Mouse (Mus musculus): ENCODE results near the gene Hist2h3b. TPM values are rescaled to one million over a fixed set of nuclear protein-coding genes. Genes with fewer than 3 reads are reported as not detected.

Hist2h3b gene
- total and polyA plus RNA-seq, 3 experiments = 12.1 to 1,421 (median 39.4) TPM

GRCm38 (mm10) chr3:96220765-96221639, 47.5 kb upstream of the Hist2h3b start, which contains the start of the genes Hist2h2ac and Hist2h2be:
Gene Hist2h2ac (minus strand): TSS chr3:96220880.
Gene Hist2h2be (plus strand): TSS chr3:96221119.
- in situ Hi-C loops (cut with MboI; ENCODE audit: low pct_ligation_motif_present, low pct_unique_long_range_greater_than_20kb, low sequenced_read_pairs) (loop anchor here (10.0 kb wide), 2 partner anchors 256 to 566 kb away; partner anchors contain the start of gene Mcl1), dilution Hi-C loops (cut with MboI; ENCODE audit: extremely low pct_ligation_motif_present, extremely low pct_unique_long_range_greater_than_20kb, low sequenced_read_pairs) (no loop called here)
- peak within 1 kb of the TSS; percentile 99 for H3K9ac ChIP-seq (ENCODE audit: insufficient read depth, low read depth)
- peak within 1 kb of the TSS; percentile 62 to 75 (median 75) for H3K4me3 ChIP-seq (replicated peaks in 1 of 3; ENCODE audit: low read depth in 2 of 3, low read length in 2 of 3, poor library complexity in 1 of 3)
- H3K79me2 ChIP-seq (replicated peaks; ENCODE audit: control insufficient read depth, extremely low read depth, insufficient read depth, poor library complexity, severe bottlenecking) = peaks cover 16% of the 10 kb centered on the region
- H3K27ac ChIP-seq (ENCODE audit: insufficient read depth, low read depth) = peak within 1 kb of the TSS; percentile 99
- peak within 1 kb of the TSS; percentile 76 for H3K4me2 ChIP-seq (ENCODE audit: insufficient read depth, low read depth, poor library complexity, severe bottlenecking)
- peak; percentile 97 for DNase-seq (ENCODE audit: extremely low read depth)
- peaks cover 11 to 45% of the 10 kb centered on the region in 2 experiments for H3K4me1 ChIP-seq (ENCODE audit: control insufficient read depth in 1 of 2, insufficient read depth in 2 of 2)
- no peaks in the 10 kb centered on the region for H3K27me3 ChIP-seq (replicated peaks)
- H3K9me3 ChIP-seq (replicated peaks; ENCODE audit: low read length) = no peaks in the 10 kb centered on the region
- no peaks in the 10 kb centered on the region for H3K36me3 ChIP-seq (replicated peaks in 1 of 2; ENCODE audit: control insufficient read depth in 1 of 2, insufficient read depth in 1 of 2, low read length in 1 of 2)
- TF ChIP-seq ZMIZ1 (IDR thresholded peaks at IDR 0.05; ENCODE audit: low read depth, low read length) (peak; percentile 99), SMC3 (IDR thresholded peaks at IDR 0.05; ENCODE audit: low read depth, low read length) (0 out of 2 replicates have a peak, but pooled peaks have one; percentile 4), MXI1 (IDR thresholded peaks at IDR 0.05; ENCODE audit: low read depth, low read length) (peak; percentile 92), POLR2A (IDR thresholded peaks at IDR 0.05; ENCODE audit: low read depth, low read length) (peak; percentile 86), SIN3A (IDR thresholded peaks at IDR 0.05; ENCODE audit: low read length) (0 out of 2 replicates have a peak, but pooled peaks have one; percentile 40), MYC (IDR thresholded peaks at IDR 0.05; ENCODE audit: low read depth, low read length) (0 out of 2 replicates have a peak, but pooled peaks have one; percentile 18), PAX5 (IDR thresholded peaks at IDR 0.05; ENCODE audit: low read length) (no peak), POLR2AphosphoS2 (IDR thresholded peaks at IDR 0.05; ENCODE audit: low read depth, low read length) (peak; percentile 99), GABPA (IDR thresholded peaks at IDR 0.05; ENCODE audit: insufficient replicate concordance, low read depth, low read length) (no peak), NELFE (IDR thresholded peaks at IDR 0.05; ENCODE audit: low read depth, low read length) (peak; percentile 96), ZKSCAN1 (IDR thresholded peaks at IDR 0.05; ENCODE audit: borderline replicate concordance, low read depth, low read length) (no peak), E2F4 (IDR thresholded peaks at IDR 0.05; ENCODE audit: insufficient replicate concordance, low read depth, low read length) (0 out of 2 replicates have a peak, but pooled peaks have one; percentile 24), CHD1 (IDR thresholded peaks at IDR 0.05; ENCODE audit: low read depth, low read length) (peak; percentile 93), MEF2A (IDR thresholded peaks at IDR 0.05; ENCODE audit: borderline replicate concordance, low read depth, low read length) (peak; percentile 31; the same call in 1 of the 2 replicates), CHD2 (IDR thresholded peaks at IDR 0.05; ENCODE audit: low read length) (0 out of 2 replicates have a peak, but pooled peaks have one; percentile 24), KAT2A (IDR thresholded peaks at IDR 0.05; ENCODE audit: insufficient replicate concordance, low read length) (no peak), ETS1 (conservative IDR thresholded peaks at IDR 0.05; ENCODE audit: low read depth, low read length) (no peak), ZNF384 (IDR thresholded peaks at IDR 0.05; ENCODE audit: low read depth, low read length) (no peak), RAD21 (IDR thresholded peaks at IDR 0.05; ENCODE audit: low read depth, low read length) (no peak), BHLHE40 (IDR thresholded peaks at IDR 0.05; ENCODE audit: low read depth, low read length) (no peak), MAFK (IDR thresholded peaks at IDR 0.05; ENCODE audit: insufficient replicate concordance, low read length) (peak; percentile 68; the same call in 1 of the 2 replicates), TBP (conservative IDR thresholded peaks at IDR 0.05; ENCODE audit: low read depth, low read length) (peak; percentile 99), JUND (conservative IDR thresholded peaks at IDR 0.05; ENCODE audit: low read depth, low read length) (no peak), RCOR1 (conservative IDR thresholded peaks at IDR 0.05; ENCODE audit: low read depth, low read length) (no peak; the same call in 1 of the 2 replicates), HCFC1 (IDR thresholded peaks at IDR 0.05; ENCODE audit: low read depth, low read length) (peak; percentile 65), MAZ (IDR thresholded peaks at IDR 0.05; ENCODE audit: low read depth, low read length) (peak; percentile 53; the same call in 1 of the 2 replicates), ZC3H11A (IDR thresholded peaks at IDR 0.05; ENCODE audit: low read depth, low read length) (no peak), IRF4 (IDR thresholded peaks at IDR 0.05; ENCODE audit: low read depth, low read length) (no peak; the same call in 1 of the 2 replicates), USF2 (conservative IDR thresholded peaks at IDR 0.05; ENCODE audit: low read depth, low read length) (no peak), ELF1 (IDR thresholded peaks at IDR 0.05; ENCODE audit: low read depth, low read length) (peak; percentile 46; the same call in 1 of the 2 replicates), MAX (IDR thresholded peaks at IDR 0.05; ENCODE audit: low read length) (peak; percentile 61), JUN (IDR thresholded peaks at IDR 0.05; ENCODE audit: insufficient read depth, low read depth, low read length) (no peak), CTCF (conservative IDR thresholded peaks at IDR 0.05 in 1 of 2, IDR thresholded peaks at IDR 0.05 in 1 of 2; ENCODE audit: low read depth in 2 of 2, low read length in 2 of 2) (no peak), EP300 (IDR thresholded peaks at IDR 0.05; ENCODE audit: low read length) (0 out of 2 replicates have a peak, but pooled peaks have one; percentile 35), USF1 (IDR thresholded peaks at IDR 0.05; ENCODE audit: low read depth, low read length) (no peak), NRF1 (IDR thresholded peaks at IDR 0.05; ENCODE audit: low read depth, low read length) (peak; percentile 79), TCF12 (IDR thresholded peaks at IDR 0.05; ENCODE audit: low read depth, low read length) (peak; percentile 86)

All from CH12.LX (cell line).